Mouse (Mus musculus) heart, embryonic 11.5 days (tissue): Measurements from ENCODE around the gene Stk38. TPM values are rescaled to one million over a fixed set of nuclear protein-coding genes. Genes with fewer than 3 reads are reported as not detected.
"Not testable (repeated sequence)": the region's sequence is repeated elsewhere in the genome, so short reads cannot be mapped to it uniquely, and the experiment has no call there.

Source experiments
- ATAC-seq: fragments of 200-750 bp; cut with Nextera tagmentation; replicated peaks from 2 replicates; pipeline ENCODE4 v1.8.0; 2017; ENCODE audit warnings: moderate library complexity; ENCODE audit not compliant: insufficient number of reproducible peaks, low FRiP score, low TSS enrichment
- H3K27ac ChIP-seq: fragments of 300-500 bp; sonication (generic); 2 replicates; pipeline ENCODE4 v1.5.1; 2014; ENCODE audit warnings: mild to moderate bottlenecking, low read depth, low read length
- H3K27me3 ChIP-seq: fragments of 300-500 bp; sonication (generic); 2 replicates; pipeline ENCODE4 v1.6.1; 2014; ENCODE audit warnings: mild to moderate bottlenecking, low read length, mixed read lengths; ENCODE audit not compliant: control insufficient read depth, insufficient read depth
- H3K36me3 ChIP-seq: fragments of 300-500 bp; sonication (generic); 2 replicates; pipeline ENCODE4 v1.6.1; 2014; ENCODE audit warnings: mild to moderate bottlenecking, low read length, moderate library complexity, mixed read lengths; ENCODE audit not compliant: control insufficient read depth, insufficient read depth
- H3K4me1 ChIP-seq: fragments of 300-500 bp; sonication (generic); 2 replicates; pipeline ENCODE4 v1.6.1; 2014; ENCODE audit warnings: low read length; ENCODE audit not compliant: control insufficient read depth, insufficient read depth
- H3K4me2 ChIP-seq: fragments of 300-500 bp; sonication (generic); 2 replicates; pipeline ENCODE4 v1.6.1; 2014; ENCODE audit warnings: mild to moderate bottlenecking, moderate library complexity
- H3K4me3 ChIP-seq: fragments of 300-500 bp; sonication (generic); 2 replicates; pipeline ENCODE4 v1.5.1; 2014; ENCODE audit warnings: low read depth, low read length
- H3K9ac ChIP-seq: fragments of 300-500 bp; sonication (generic); 2 replicates; pipeline ENCODE4 v1.6.1; 2014; ENCODE audit warnings: mild to moderate bottlenecking, low read depth, low read length, moderate library complexity
- H3K9me3 ChIP-seq: fragments of 300-500 bp; sonication (generic); replicated peaks from 2 replicates; pipeline ENCODE4 v1.6.1; 2016; ENCODE audit warnings: low read length; ENCODE audit not compliant: control insufficient read depth
- WGBS: fragments of 180-500 bp; shearing (Covaris S2); extraction: QIAGEN DNeasy Blood & Tissue Kit; methylation state at CpG from one replicate; pipeline ENCODE4 v1.1.7; 2014; ENCODE audit not compliant: insufficient replicate concordance; 5-methylcytosine and 5-hydroxymethylcytosine counted together
- polyA plus RNA-seq: library from polyadenylated mRNA; unstranded; fragments of >200 nt; fragmentation: Nextera tagmentation; extraction: Ambion mirVana; gene quantifications from 2 replicates; pipeline ENCODE4 v1.2.1, GENCODE M21; 2014

The Stk38 gene
- polyA plus RNA-seq, 1 experiment from 2014 or later: 92.7 TPM

GRCm38 (mm10) chr17:29008326-29008650 lies 493 bp upstream of the Stk38 start:
- Histone ChIP-seq H3K9me3 (no peaks in the 10 kb centered on the region), H3K4me1 (peaks cover 6% of the 10 kb centered on the region; the same call in 1 of the 2 replicates), H3K27ac (peak overlapping the region; percentile 94), H3K27me3 (no peaks in the 10 kb centered on the region), H3K4me3 (peak overlapping the region; percentile 99), H3K4me2 (peak overlapping the region; percentile 89), H3K9ac (peak overlapping the region; percentile 98), H3K36me3 (0 out of 2 replicates have a peak, but pooled peaks cover 2% of the 10 kb centered on the region)
- WGBS: 21% methylated on average over 8 of the region's 8 CpGs
- ATAC-seq: no peak

- Histone ChIP-seq H3K9me3 (no peaks in the 10 kb centered on the region), H3K4me3 (peak overlapping the region; percentile 99), H3K36me3 (0 out of 2 replicates have a peak, but pooled peaks cover 2% of the 10 kb centered on the region), H3K27ac (peak overlapping the region; percentile 94), H3K27me3 (no peaks in the 10 kb centered on the region), H3K4me2 (peak overlapping the region; percentile 89), H3K4me1 (peaks cover 6% of the 10 kb centered on the region; the same call in 1 of the 2 replicates), H3K9ac (peak overlapping the region; percentile 98)
- ATAC-seq: peak; percentile 18
- WGBS: under 1% methylated on average over 19 of the region's 19 CpGs
These were observed 553 bp downstream of the Stk38 start for GRCm38 (mm10) chr17:29007243-29007640.

GRCm38 (mm10) chr17:29006812-29007211 lies 983 bp downstream of the Stk38 start:
- Histone ChIP-seq H3K27ac (peak overlapping the region; percentile 94), H3K4me2 (peak overlapping the region; percentile 89), H3K4me3 (peak overlapping the region; percentile 99), H3K9ac (peak overlapping the region; percentile 98), H3K27me3 (no peaks in the 10 kb centered on the region), H3K4me1 (peaks cover 6% of the 10 kb centered on the region; the same call in 1 of the 2 replicates), H3K9me3 (no peaks in the 10 kb centered on the region), H3K36me3 (0 out of 2 replicates have a peak, but pooled peaks cover 2% of the 10 kb centered on the region)
- no peak for ATAC-seq
- 4% methylated on average over 7 of the region's 7 CpGs for WGBS

GRCm38 (mm10) chr17:29005002-29005401 lies 2.8 kb downstream of the Stk38 start:
- Histone ChIP-seq H3K9ac (no peak overlapping the region), H3K4me3 (no peak overlapping the region), H3K27me3 (no peaks in the 10 kb centered on the region), H3K27ac (no peak overlapping the region), H3K9me3 (no peaks in the 10 kb centered on the region), H3K4me1 (peaks cover 6% of the 10 kb centered on the region; the same call in 1 of the 2 replicates), H3K4me2 (no peak overlapping the region), H3K36me3 (peaks cover 5% of the 10 kb centered on the region; the same call in 1 of the 2 replicates)
- WGBS: 97% methylated on average over 3 of the region's 3 CpGs
- ATAC-seq: no peak

GRCm38 (mm10) chr17:29003740-29004139 lies 4.1 kb downstream of the Stk38 start:
- 70% methylated on average over 1 of the region's 1 CpGs for WGBS
- H3K9ac ChIP-seq: no peak overlapping the region
- H3K4me1 ChIP-seq: peaks cover 6% of the 10 kb centered on the region; the same call in 1 of the 2 replicates
- no peak for ATAC-seq
- H3K4me3 ChIP-seq: no peak overlapping the region
- H3K4me2 ChIP-seq: no peak overlapping the region
- H3K9me3 ChIP-seq: no peaks in the 10 kb centered on the region
- no peak overlapping the region for H3K27ac ChIP-seq
- H3K27me3 ChIP-seq: no peaks in the 10 kb centered on the region
- H3K36me3 ChIP-seq: peaks cover 14% of the 10 kb centered on the region

DNA sequence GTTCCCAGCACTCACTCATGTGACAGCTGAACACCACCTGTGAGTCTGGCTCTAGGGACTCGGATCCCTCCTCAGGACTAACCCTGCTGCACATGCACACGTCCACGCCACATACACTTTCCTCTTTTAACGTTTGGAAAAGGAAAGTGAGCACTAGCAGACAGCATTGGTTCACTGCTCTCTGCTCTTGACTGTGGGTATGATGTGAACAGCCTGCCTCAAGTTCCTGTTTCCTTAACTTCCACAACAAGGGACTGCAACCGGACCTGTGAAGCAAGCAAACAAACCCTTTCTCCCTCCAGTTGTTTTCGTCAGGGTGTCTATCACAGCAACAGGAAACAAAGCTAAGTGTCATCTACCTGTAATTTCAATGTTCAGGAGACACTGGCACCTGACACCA lies 7.3 kb downstream of the Stk38 start:
- no peak for ATAC-seq
- no peak overlapping the region for H3K27ac ChIP-seq
- 87% methylated on average over 6 of the region's 6 CpGs for WGBS
- no peaks in the 10 kb centered on the region for H3K9me3 ChIP-seq
- no peak overlapping the region for H3K4me3 ChIP-seq
- no peak overlapping the region for H3K9ac ChIP-seq
- H3K4me2 ChIP-seq: no peak overlapping the region
- H3K36me3 ChIP-seq: peaks cover 26% of the 10 kb centered on the region
- no peaks in the 10 kb centered on the region for H3K4me1 ChIP-seq
- H3K27me3 ChIP-seq: no peaks in the 10 kb centered on the region

DNA sequence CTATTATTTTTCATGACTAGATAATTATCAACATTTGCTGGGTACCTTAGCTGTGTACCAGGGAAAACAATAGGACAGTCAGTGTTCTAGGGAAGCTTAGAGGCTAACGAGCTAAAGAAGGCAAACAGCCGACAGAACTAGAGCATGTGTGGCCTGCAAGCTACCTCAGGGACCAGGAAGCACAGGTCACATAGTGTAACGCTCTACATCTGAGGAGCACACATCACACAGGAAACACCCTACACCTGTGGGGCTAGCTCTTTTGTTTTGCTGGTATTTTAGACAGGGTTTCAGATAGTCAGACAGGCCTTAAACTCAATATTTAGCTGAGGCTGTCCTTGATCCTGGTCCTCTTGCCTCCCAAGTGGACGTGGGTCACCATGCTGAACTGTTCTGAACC lies 13.2 kb downstream of the Stk38 start:
- Histone ChIP-seq H3K9ac (no peak overlapping the region), H3K4me1 (no peaks in the 10 kb centered on the region), H3K36me3 (peaks cover 31% of the 10 kb centered on the region), H3K9me3 (no peaks in the 10 kb centered on the region), H3K27ac (no peak overlapping the region), H3K4me2 (no peak overlapping the region), H3K27me3 (no peaks in the 10 kb centered on the region), H3K4me3 (no peak overlapping the region)
- ATAC-seq: no peak
- WGBS: 86% methylated on average over 4 of the region's 4 CpGs

- not testable (repeated sequence) for H3K9ac ChIP-seq, H3K4me3 ChIP-seq, H3K27me3 ChIP-seq, H3K27ac ChIP-seq, H3K4me2 ChIP-seq, H3K9me3 ChIP-seq, ATAC-seq, H3K4me1 ChIP-seq
- H3K36me3 ChIP-seq: peaks cover 25% of the 10 kb centered on the region
- WGBS: 94% methylated on average over 1 of the region's 1 CpGs
These were observed 14.8 kb downstream of the Stk38 start for GRCm38 (mm10) chr17:28993004-28993403.

- H3K36me3 ChIP-seq: peaks cover 31% of the 10 kb centered on the region
- H3K4me3 ChIP-seq: no peak overlapping the region
- H3K9ac ChIP-seq: no peak overlapping the region
- 78% methylated on average over 7 of the region's 7 CpGs for WGBS
- no peaks in the 10 kb centered on the region for H3K4me1 ChIP-seq
- no peak for ATAC-seq
- no peak overlapping the region for H3K4me2 ChIP-seq
- H3K9me3 ChIP-seq: no peaks in the 10 kb centered on the region
- no peaks in the 10 kb centered on the region for H3K27me3 ChIP-seq
- no peak overlapping the region for H3K27ac ChIP-seq
These were observed 15.7 kb downstream of the Stk38 start for GRCm38 (mm10) chr17:28992105-28992504.
